Mouse (Mus musculus) ovary, postnatal 36 days (tissue): ENCODE measurements around the gene Lsm10.
"Not testable (repeated sequence)": the region's sequence is repeated elsewhere in the genome, so short reads cannot be mapped to it uniquely, and the experiment has no call there.

Source experiments
- DNase-seq: peaks from one replicate; pipeline ENCODE4 v3.0.0; 2022; ENCODE audit warnings: low spot score, mixed read lengths

Gene Lsm10

GRCm38 (mm10) chr4:126095622-126096430 lies 597 bp upstream of the Lsm10 start:
- not testable (repeated sequence) for DNase-seq

- no peak for DNase-seq
Observed at GRCm38 (mm10) chr4:126097711-126098253, 1.4 kb downstream of the Lsm10 start.

- no peak for DNase-seq
Observed at GRCm38 (mm10) chr4:126099365-126099764, 2.9 kb downstream of the Lsm10 start.

- no peak for DNase-seq
Observed at GRCm38 (mm10) chr4:126100764-126101163, 4.3 kb downstream of the Lsm10 start.

GRCm38 (mm10) chr4:126102061-126102841 lies 5.8 kb downstream of the Lsm10 start:
- DNase-seq: no peak

- DNase-seq: peak; percentile 80
Observed at GRCm38 (mm10) chr4:126103057-126103581, 6.7 kb downstream of the Lsm10 start.

- peak; percentile 96 for DNase-seq
Observed at GRCm38 (mm10) chr4:126103590-126104068, 7.2 kb downstream of the Lsm10 start, which contains the start of gene Stk40. Gene Stk40, plus strand, starts transcription at chr4:126103957.

GRCm38 (mm10) chr4:126104261-126105075 lies 8.0 kb downstream of the Lsm10 start:
- peak; percentile 38 for DNase-seq

- DNase-seq: no peak
Observed at GRCm38 (mm10) chr4:126105131-126105783, 8.8 kb downstream of the Lsm10 start.

- no peak for DNase-seq
Observed at GRCm38 (mm10) chr4:126108061-126108740, 11.8 kb downstream of the Lsm10 start.

- no peak for DNase-seq
Observed at GRCm38 (mm10) chr4:126109613-126110373, 13.4 kb downstream of the Lsm10 start.

GRCm38 (mm10) chr4:126110374-126111152 lies 14.1 kb downstream of the Lsm10 start:
- peak; percentile 64 for DNase-seq

- DNase-seq: no peak
Observed at GRCm38 (mm10) chr4:126111153-126111549, 14.7 kb downstream of the Lsm10 start.

GRCm38 (mm10) chr4:126113243-126113642 lies 16.8 kb downstream of the Lsm10 start:
- no peak for DNase-seq

GRCm38 (mm10) chr4:126113943-126114342 lies 17.5 kb downstream of the Lsm10 start:
- DNase-seq: peak; percentile 53

- DNase-seq: no peak
Observed at GRCm38 (mm10) chr4:126115411-126115810, 19.0 kb downstream of the Lsm10 start.

- no peak for DNase-seq
Observed at GRCm38 (mm10) chr4:126115871-126116521, 19.6 kb downstream of the Lsm10 start.

GRCm38 (mm10) chr4:126117116-126117515 lies 20.7 kb downstream of the Lsm10 start:
- no peak for DNase-seq
